Mouse (Mus musculus) heart, embryonic 16.5 days (tissue): ENCODE measurements around the gene Magi3. TPM values are rescaled to one million over a fixed set of nuclear protein-coding genes. Genes with fewer than 3 reads are reported as not detected.

Experiments used
- ATAC-seq: fragments of 200-750 bp; cut with Nextera tagmentation; replicated peaks from 2 replicates; pipeline ENCODE4 v1.8.0; 2017; ENCODE audit warnings: moderate number of reproducible peaks; ENCODE audit not compliant: insufficient read depth, low FRiP score; ENCODE audit errors: extremely low read depth
- H3K27ac ChIP-seq: fragments of 300-500 bp; sonication (generic); 2 replicates; pipeline ENCODE4 v1.5.1; 2014; ENCODE audit warnings: mild to moderate bottlenecking, low read length, control low read depth, moderate library complexity
- H3K27me3 ChIP-seq: fragments of 300-500 bp; sonication (generic); 2 replicates; pipeline ENCODE4 v1.6.1; 2014; ENCODE audit warnings: low read length, mixed read lengths; ENCODE audit not compliant: control insufficient read depth, insufficient read depth
- H3K36me3 ChIP-seq: fragments of 300-500 bp; sonication (generic); 2 replicates; pipeline ENCODE4 v1.6.1; 2014; ENCODE audit not compliant: control insufficient read depth, insufficient read depth
- H3K4me1 ChIP-seq: fragments of 300-500 bp; sonication (generic); 2 replicates; pipeline ENCODE4 v1.6.1; 2014; ENCODE audit warnings: low read length, mixed read lengths; ENCODE audit not compliant: control insufficient read depth, insufficient read depth
- H3K4me2 ChIP-seq: fragments of 300-500 bp; sonication (generic); 2 replicates; pipeline ENCODE4 v1.6.1; 2014; ENCODE audit warnings: low read depth, mild to moderate bottlenecking, control low read depth, low read length
- H3K4me3 ChIP-seq: fragments of 300-500 bp; sonication (generic); 2 replicates; pipeline ENCODE4 v1.5.1; 2014; ENCODE audit warnings: mild to moderate bottlenecking, control low read depth, low read length
- H3K9ac ChIP-seq: fragments of 300-500 bp; sonication (generic); 2 replicates; pipeline ENCODE4 v1.6.1; 2014; ENCODE audit warnings: low read length, control low read depth
- H3K9me3 ChIP-seq: fragments of 300-500 bp; sonication (generic); replicated peaks from 2 replicates; pipeline ENCODE4 v1.6.1; 2016; ENCODE audit warnings: low read length; ENCODE audit not compliant: control insufficient read depth
- WGBS: fragments of 180-500 bp; shearing (Covaris S2); extraction: QIAGEN DNeasy Blood & Tissue Kit; methylation state at CpG from one replicate; pipeline ENCODE4 v1.1.7; 2014; 5-methylcytosine and 5-hydroxymethylcytosine counted together
- polyA plus RNA-seq: library from polyadenylated mRNA; unstranded; fragments of >200 nt; fragmentation: Nextera tagmentation; extraction: Ambion mirVana; gene quantifications from 2 replicates; pipeline ENCODE4 v1.2.1, GENCODE M21; 2015

Gene Magi3
- polyA plus RNA-seq, 1 experiment from 2014 or later = 9.0 TPM

DNA sequence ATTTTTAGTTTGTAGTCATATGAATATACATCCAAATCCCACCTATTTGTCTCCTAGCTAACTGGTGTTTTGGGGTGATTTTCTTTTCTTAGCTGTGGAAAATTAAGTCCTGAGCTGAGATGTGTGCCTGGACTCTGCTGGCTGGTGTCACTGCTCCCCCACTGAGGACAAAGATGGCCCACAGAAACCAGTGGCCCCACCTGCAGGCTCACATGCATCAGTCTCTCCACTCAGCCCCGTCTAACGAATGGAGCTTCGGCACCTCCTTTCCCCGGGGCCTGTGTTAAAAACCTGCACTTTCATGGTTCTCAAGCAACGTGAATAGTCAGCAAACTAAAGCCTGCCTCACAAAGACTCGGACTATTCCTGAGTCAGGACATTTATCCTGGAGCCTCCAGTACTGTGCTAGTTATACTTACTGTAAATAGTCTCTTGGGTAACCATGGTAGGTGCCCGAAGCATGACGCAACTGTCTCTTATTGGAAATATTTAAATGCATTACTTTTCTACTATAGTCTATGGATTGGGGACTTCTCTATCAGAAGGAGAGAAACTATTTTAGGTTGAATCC is 213.2 kb downstream of the Magi3 start:
- Histone ChIP-seq H3K4me1 (no peaks in the 10 kb centered on the region), H3K36me3 (peaks cover 31% of the 10 kb centered on the region), H3K9me3 (no peaks in the 10 kb centered on the region), H3K4me2 (no peak overlapping the region), H3K27ac (no peak overlapping the region), H3K4me3 (no peak overlapping the region), H3K27me3 (no peaks in the 10 kb centered on the region), H3K9ac (no peak overlapping the region)
- 90% methylated on average over 8 of the region's 8 CpGs for WGBS
- ATAC-seq = no peak

DNA sequence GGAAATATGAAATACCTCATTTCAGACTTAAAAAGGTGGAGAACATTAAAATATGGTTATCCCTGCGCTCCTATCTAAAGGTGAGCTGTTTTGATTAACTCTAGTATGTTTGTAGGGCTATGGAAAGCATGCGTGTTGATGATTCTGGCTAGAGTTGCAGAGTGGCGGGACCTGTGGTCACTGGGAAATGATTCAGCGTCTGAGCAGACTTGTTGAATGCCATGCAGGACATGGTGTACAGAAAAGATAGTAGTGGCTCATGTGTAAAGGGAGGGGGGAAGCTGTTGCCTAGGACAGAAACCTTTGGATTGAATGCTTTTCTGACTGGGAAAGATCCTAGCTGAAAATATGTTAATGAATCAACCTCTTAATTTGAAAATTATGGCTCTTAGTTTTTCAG is 221.4 kb downstream of the Magi3 start:
- ATAC-seq = no peak
- Histone ChIP-seq H3K27ac (no peak overlapping the region), H3K36me3 (peaks cover 24% of the 10 kb centered on the region), H3K9ac (no peak overlapping the region), H3K27me3 (no peaks in the 10 kb centered on the region), H3K9me3 (no peaks in the 10 kb centered on the region), H3K4me1 (no peaks in the 10 kb centered on the region), H3K4me3 (no peak overlapping the region), H3K4me2 (no peak overlapping the region)
- 89% methylated on average over 4 of the region's 4 CpGs for WGBS

DNA sequence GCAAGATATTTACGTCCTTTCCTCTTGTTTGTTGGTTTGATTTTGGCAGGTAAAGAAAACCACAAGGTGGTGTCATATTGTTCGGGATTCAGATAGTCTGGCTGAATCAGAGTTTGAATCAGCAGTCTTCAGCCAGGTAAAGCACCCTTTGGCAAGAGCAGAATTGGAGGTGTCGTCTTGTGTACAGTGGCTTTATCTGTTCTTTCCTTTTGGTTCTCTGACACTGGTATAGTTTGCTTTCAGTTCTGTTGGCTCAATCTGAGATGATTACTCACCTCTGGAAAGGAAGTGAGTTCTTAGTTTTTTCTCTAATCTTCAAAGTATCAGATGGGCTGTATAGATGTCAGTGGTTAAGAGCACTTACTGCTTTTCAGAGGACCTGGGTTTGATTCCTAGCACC is 228.9 kb downstream of the Magi3 start:
- ATAC-seq = no peak
- Histone ChIP-seq H3K27me3 (no peaks in the 10 kb centered on the region), H3K4me2 (no peak overlapping the region), H3K4me3 (no peak overlapping the region), H3K9ac (no peak overlapping the region), H3K27ac (no peak overlapping the region), H3K4me1 (no peaks in the 10 kb centered on the region), H3K9me3 (no peaks in the 10 kb centered on the region), H3K36me3 (peaks cover 21% of the 10 kb centered on the region)
- WGBS = 90% methylated on average over 3 of the region's 3 CpGs

DNA sequence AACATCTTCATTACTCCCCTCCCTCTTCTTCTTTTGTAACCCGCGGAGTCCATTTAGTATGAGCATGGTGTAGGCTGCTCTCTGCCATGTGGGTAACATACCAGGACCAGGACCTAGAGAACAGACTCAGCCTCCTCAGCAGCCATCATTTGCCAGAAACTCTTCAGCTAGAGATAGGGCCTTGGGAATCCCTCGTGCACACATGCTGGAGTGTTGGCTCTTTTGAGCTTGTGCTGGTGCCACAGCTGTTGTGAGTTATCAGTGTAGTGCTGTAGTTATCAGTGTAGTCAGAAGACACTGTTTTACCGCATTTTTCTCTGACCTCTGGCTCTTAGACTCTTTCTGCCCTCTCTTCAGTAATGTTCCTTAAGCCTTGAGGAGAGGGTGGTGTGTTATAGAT is 230.8 kb downstream of the Magi3 start:
- ATAC-seq = no peak
- H3K27me3 ChIP-seq = no peaks in the 10 kb centered on the region
- no peaks in the 10 kb centered on the region for H3K9me3 ChIP-seq
- H3K36me3 ChIP-seq = peaks cover 16% of the 10 kb centered on the region
- WGBS = 72% methylated on average over 4 of the region's 4 CpGs
- no peak overlapping the region for H3K4me3 ChIP-seq
- no peak overlapping the region for H3K27ac ChIP-seq
- no peak overlapping the region for H3K4me2 ChIP-seq
- H3K4me1 ChIP-seq = no peaks in the 10 kb centered on the region
- no peak overlapping the region for H3K9ac ChIP-seq

DNA sequence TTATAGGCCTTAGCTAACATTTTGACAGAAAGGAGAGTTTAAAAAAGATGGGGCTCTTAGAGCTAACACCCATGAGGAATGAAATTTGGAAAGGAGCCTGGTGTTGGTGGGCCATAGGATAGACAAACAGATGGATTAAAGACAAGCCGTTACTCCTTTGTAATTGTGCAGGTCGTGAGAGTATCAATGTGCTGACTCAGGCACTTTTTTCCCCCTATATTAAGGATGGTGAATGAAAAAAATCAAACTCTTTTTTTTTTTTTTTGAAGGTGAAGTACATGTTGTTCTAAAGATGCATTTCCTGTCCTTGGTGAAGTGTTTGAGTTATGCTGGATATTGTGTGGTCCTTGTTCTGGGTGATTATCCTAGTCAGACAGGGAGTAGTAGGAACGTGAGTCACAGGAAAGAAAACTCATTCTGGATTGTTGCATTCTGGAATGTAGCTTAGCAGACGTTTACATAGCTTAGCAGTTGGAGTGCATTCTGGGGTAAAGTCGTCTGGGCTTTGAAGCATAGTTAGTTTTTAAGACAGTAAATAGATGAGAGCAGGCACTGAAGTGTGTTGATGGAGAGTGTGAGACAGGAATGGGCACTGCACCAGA is 232.2 kb downstream of the Magi3 start:
- no peak for ATAC-seq
- WGBS = 50% methylated on average over 5 of the region's 5 CpGs
- Histone ChIP-seq H3K4me2 (no peak overlapping the region), H3K36me3 (peaks cover 10% of the 10 kb centered on the region), H3K4me1 (no peaks in the 10 kb centered on the region), H3K9me3 (no peaks in the 10 kb centered on the region), H3K4me3 (no peak overlapping the region), H3K9ac (no peak overlapping the region), H3K27me3 (no peaks in the 10 kb centered on the region), H3K27ac (no peak overlapping the region)

DNA sequence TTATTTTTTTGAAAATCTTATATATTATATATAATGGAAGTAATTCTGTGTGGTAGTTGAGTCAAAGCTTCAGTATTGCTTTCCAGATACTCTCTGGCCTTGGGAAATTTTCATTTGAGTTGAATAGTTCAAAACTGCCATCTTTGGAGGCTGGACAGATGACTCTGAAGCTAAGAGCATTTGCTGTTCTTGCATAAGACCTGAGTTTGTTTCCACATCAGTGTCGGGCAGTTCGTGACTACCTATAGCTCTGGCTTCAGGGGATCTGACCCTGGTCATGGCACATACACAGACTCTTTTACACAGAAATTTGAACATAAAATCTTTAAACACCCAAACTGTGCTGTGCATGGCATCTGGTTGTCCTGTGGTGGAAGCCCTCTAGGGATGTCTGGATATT is 235.0 kb downstream of the Magi3 start:
- Histone ChIP-seq H3K4me1 (no peaks in the 10 kb centered on the region), H3K9ac (no peak overlapping the region), H3K27me3 (no peaks in the 10 kb centered on the region), H3K4me3 (no peak overlapping the region), H3K27ac (no peak overlapping the region), H3K36me3 (peaks cover 5% of the 10 kb centered on the region; the same call in 1 of the 2 replicates), H3K9me3 (no peaks in the 10 kb centered on the region), H3K4me2 (no peak overlapping the region)
- ATAC-seq = no peak
- 93% methylated on average over 2 of the region's 2 CpGs for WGBS

DNA sequence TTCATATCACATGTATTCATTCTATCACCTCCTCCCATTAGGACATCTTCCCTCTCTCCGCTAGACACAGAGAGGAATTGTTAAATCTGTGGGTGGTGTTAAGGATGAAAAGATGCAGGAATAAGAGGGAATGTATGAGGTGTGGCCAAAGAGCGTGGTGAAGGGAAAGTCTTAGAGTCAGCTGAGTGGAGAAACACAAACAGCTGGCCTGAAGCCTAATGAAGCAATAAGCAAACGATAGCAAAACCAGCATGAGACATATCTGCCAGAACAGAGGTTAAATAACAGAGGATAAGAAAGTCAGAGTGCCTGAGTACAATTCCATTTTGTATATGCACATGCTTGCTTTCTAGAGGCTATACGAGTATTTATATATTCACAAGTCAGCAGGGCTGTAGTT is 235.6 kb downstream of the Magi3 start:
- Histone ChIP-seq H3K9me3 (no peaks in the 10 kb centered on the region), H3K4me2 (no peak overlapping the region), H3K4me3 (no peak overlapping the region), H3K4me1 (no peaks in the 10 kb centered on the region), H3K27ac (no peak overlapping the region), H3K36me3 (peaks cover 5% of the 10 kb centered on the region; the same call in 1 of the 2 replicates), H3K9ac (no peak overlapping the region), H3K27me3 (no peaks in the 10 kb centered on the region)
- no peak for ATAC-seq
- WGBS = 71% methylated on average over 4 of the region's 4 CpGs

DNA sequence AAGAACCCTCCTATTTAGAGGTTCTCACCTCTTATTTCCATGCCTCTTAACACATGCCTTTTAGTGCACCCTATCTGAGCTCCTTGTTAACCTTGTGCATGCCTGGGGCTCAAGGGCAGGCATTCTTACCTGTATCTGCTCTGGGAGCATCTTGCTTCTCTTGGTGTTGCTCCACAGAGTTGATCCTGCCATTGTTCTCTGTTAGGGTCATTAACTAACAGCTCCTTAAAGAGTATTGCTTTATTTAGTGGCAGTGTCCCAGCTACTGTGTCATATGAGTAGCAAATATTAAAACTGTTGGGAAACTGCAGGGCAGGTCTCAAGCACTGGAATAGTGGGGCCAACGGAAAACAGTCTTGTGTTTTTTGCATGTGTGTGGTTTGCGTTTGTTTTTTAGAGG is 249.0 kb downstream of the Magi3 start:
- ATAC-seq = no peak
- peaks cover 5% of the 10 kb centered on the region for H3K36me3 ChIP-seq
- no peaks in the 10 kb centered on the region for H3K9me3 ChIP-seq
- no peak overlapping the region for H3K9ac ChIP-seq
- no peaks in the 10 kb centered on the region for H3K27me3 ChIP-seq
- no peak overlapping the region for H3K27ac ChIP-seq
- H3K4me3 ChIP-seq = no peak overlapping the region
- 92% methylated on average over 2 of the region's 2 CpGs for WGBS
- H3K4me1 ChIP-seq = peaks cover 8% of the 10 kb centered on the region; the same call in 1 of the 2 replicates
- H3K4me2 ChIP-seq = no peak overlapping the region

DNA sequence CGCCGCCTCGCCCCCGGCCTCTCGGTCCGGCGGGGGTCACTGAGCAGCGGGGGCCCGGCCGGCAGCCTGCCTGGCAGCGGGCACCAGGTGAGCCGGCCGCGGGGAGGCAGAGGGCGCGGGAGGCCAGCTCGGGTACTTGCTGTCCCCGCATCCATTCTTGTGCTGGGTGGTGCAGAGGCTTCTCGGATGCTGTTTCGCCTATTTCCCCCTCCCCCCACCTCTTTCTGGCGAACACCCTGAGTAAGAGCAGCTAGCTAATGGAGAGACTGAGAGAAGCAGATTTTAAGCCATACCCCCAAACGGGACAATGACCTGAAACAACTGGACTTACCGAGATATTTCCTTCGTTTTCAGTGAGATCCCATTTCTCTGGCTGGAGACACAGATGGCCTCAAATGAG is 251.5 kb downstream of the Magi3 start:
- Histone ChIP-seq H3K9me3 (no peaks in the 10 kb centered on the region), H3K27ac (peak overlapping the region; percentile 93), H3K9ac (peak overlapping the region; percentile 83), H3K27me3 (no peaks in the 10 kb centered on the region), H3K36me3 (peaks cover 5% of the 10 kb centered on the region), H3K4me3 (peak overlapping the region; percentile 97), H3K4me2 (peak overlapping the region; percentile 78), H3K4me1 (peaks cover 8% of the 10 kb centered on the region; the same call in 1 of the 2 replicates)
- under 1% methylated on average over 24 of the region's 24 CpGs for WGBS
- peak; percentile 19; the same call in 1 of the 2 replicates for ATAC-seq
